Mouse (Mus musculus) retina, embryonic 14.5 days (tissue): ENCODE data around the gene Pax5.

ENCODE experiments used
- DNase-seq: peaks from one replicate; pipeline ENCODE4 v3.0.0-alpha.2; 2015; ENCODE audit warnings: low spot score

Pax5 gene

DNA sequence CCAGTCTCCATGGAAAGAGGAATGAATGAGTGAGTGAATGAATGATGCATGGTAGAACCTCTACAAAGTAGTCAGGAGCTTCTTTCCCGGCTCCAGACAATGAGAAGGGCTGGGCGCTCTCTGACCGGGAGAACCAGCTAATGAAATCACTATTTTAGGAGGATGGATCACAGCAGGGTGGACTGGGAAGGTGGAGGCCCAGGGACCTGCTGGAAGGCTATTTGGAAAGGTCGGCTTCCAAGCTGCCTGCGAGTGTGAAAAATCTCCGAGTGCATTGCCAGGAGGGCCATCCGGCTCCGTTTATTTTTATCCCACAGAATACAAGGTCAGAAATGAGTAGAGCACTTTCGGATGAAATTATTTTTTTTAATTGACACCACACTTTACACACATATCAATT, 112.3 kb downstream of the Pax5 start:
- DNase-seq = no peak

DNA sequence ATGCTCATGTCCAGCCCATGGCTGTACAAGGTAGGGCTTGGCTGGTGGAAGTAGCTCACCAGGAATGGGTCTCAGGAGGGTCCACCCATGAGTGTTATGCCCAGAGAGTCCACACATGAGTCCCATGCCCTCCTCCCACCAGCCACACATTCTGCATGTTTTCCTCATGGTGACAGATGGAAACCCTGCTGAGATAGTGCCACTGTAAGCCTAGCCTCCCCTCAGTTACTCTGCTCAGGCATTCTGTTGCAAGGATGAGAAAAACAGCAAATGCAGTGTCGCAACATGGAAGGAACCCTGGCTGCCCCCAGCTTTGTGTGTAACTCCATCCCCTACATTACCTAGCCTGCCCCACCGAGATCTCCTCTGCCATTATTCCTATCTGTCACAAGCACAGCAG, 117.2 kb downstream of the Pax5 start:
- no peak for DNase-seq

DNA sequence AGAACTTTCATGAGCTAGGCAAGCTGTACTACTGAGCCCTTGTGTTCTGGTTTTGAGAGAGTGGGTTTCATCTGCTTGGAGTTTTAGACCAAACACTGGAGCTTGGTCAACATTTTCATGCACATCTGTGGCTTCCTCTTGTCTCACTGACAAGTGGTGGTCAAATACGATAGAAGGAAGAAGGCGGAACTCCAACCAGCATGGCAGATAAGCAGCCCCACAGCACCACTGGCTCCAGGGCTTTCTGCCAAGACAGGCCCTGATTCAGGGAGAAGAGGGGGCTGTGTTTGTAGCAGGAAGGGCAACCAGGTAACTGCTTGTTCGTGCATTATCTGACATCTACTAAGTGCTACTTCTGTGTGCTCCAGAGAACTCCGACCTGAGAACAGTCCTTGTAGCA, 127.6 kb downstream of the Pax5 start:
- no peak for DNase-seq

DNA sequence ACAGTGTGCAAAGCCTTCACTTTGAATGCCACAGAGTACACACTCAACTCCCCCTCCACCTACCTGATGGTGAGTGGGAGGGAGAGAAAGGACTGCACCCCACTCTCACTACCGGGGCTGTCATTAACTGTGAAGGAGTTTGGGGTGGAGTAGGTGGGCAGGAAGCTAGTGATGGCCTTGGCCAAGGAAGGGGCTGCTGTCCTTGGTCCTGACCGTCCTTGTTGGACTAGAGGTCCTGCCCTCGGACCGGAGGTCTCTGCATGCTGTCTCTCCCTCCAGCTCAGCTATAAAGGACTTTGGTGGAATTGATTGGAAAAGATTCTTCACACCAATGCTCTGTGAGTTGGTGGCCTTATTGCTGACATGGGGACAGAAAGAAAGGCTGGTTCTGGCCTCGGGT, 131.7 kb downstream of the Pax5 start:
- DNase-seq = peak; percentile 70

DNA sequence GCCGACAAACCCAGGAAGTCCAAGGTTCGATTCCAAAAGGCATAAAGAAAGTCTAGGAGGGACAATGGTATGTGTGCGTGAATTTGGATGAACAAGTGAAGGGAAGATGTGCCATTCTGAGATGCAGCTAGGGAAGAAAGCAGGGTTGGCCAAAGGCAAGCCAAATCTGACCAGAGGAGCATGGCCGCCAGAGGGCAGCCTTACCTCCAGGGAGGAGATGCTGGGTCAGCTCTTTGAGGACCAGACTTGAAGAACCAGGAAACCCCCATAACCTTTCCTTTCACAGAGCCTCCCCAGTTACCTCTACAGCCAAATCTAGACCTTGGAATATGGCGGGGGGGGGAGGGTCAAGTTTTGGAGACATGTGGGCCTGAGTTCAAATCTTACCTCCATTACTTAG, 133.0 kb downstream of the Pax5 start:
- peak; percentile 81 for DNase-seq

- no peak for DNase-seq
Observed at GRCm38 (mm10) chr4:44576786-44577185, 133.5 kb downstream of the Pax5 start.

GRCm38 (mm10) chr4:44573017-44573416, 137.3 kb downstream of the Pax5 start:
- DNase-seq = no peak

DNA sequence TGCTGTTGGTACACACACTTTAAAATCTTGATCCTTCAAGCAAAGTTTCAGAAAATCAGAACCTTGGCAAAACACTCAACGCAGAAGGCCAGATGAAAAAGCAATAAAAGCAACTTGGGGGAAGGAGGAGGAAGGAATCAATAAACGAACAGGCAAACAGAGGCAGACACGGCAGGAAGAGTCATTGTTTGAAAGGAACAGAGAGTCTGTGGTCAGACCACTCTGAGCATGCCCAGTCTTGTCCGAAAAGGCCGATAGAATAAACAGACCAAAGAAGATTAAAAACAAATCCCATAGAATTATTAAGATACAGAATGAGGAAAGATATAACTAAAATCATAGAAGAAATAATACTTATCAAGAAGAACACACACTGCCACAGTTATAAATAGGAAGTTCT, 137.9 kb downstream of the Pax5 start:
- DNase-seq = no peak

GRCm38 (mm10) chr4:44569138-44569537, 141.1 kb downstream of the Pax5 start:
- no peak for DNase-seq

GRCm38 (mm10) chr4:44568666-44569065, 141.6 kb downstream of the Pax5 start:
- no peak for DNase-seq

DNA sequence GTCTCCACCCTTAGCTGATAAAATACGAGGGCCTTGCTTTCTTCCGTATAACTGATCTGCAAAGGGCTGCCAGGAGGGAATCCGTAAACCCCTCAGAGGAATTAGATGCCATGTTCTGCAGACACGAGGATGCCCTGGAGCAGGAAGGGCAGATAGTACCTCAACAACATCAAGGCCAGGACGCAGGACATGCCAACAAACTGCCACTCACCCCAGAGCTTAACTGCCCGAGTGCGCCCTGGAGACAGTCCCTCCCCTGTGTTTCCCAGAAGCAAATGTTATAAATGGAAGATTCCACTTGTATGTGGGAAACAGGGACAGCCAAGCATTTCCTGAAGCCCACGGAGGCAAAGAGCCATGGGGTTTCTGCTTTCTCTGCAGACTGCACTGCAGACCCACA, 143.9 kb downstream of the Pax5 start:
- no peak for DNase-seq

- no peak for DNase-seq
Observed at GRCm38 (mm10) chr4:44565126-44566082, 144.9 kb downstream of the Pax5 start.

DNA sequence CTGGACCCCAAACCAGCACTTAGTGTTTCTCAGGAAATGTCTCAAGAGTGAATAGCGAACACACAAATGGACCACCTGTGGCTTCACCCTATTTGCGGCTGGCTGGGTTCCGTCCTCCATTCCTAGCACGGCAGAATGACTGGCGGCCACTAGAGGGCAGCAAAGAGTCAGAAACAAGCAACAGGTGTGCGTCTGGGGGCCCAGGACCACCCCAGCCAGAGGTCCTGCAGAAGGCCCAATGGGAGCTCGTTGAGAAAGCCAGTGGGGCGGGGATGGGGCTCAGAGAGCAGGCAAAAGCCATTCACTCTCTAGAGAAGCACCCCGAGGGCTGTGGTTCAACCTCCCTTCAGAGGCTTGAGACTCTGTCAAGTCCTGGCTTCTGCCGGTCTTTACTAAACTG, 145.7 kb downstream of the Pax5 start:
- DNase-seq = peak; percentile 85

GRCm38 (mm10) chr4:44560956-44561355, 149.3 kb downstream of the Pax5 start:
- DNase-seq = peak; percentile 58

DNA sequence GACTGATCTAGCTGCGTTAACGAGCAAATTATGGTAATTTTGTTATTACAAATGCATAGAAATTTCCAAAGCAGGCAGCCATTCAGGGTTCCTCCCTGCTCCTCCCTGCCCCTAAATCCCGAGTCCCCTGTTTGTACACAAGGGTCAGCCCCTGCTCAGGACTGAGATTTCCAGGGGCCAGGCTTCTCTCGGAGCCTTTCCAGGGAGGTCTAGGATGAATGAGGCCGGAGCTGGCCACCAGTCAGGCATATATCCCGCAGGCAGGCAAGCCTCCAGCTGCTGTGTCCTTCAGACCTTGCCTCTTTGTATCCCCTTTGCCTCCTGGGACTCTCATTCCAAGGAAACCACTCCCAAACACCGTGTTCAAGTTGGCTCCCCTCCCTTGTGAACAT, 151.7 kb downstream of the Pax5 start:
- peak; percentile 51 for DNase-seq

GRCm38 (mm10) chr4:44557815-44558563, 152.3 kb downstream of the Pax5 start:
- peak; percentile 89 for DNase-seq

DNA sequence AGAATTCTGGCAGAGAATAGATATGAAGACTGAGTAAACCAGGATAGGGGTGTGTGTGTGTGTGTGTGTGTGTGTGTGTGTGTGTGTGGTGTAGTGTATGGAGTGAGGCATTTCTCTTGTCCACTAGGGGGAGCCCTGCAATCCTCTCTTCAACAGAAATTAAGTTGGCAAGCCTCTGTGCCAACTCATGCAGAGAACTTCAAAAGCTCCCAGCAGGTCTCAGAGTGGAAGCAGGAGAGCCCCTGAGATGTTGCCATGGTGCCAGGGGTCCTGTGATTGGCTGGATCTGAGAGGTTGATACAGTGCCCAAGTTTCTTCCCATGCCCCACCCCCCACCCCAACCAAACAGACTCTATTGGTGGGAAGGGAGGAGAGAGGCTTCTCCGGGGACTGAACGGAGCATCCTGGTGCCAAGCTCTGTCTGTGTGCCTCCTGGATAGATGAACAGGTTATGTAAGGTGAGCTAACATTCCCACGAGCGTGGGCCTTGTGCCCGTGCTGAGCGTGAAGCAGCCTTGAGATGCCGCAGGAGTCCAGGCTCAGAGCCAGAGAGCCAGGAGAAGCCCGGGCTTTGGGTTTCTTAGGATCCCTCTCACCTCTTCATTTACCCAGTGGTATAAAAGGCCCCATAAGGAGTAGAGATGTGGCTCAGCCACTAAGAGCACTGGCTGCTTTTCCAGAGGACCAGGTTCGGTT, 153.6 kb downstream of the Pax5 start:
- DNase-seq = peak; percentile 22

GRCm38 (mm10) chr4:44555576-44555975, 154.7 kb downstream of the Pax5 start:
- no peak for DNase-seq

GRCm38 (mm10) chr4:44551470-44551869, 158.8 kb downstream of the Pax5 start:
- no peak for DNase-seq

DNA sequence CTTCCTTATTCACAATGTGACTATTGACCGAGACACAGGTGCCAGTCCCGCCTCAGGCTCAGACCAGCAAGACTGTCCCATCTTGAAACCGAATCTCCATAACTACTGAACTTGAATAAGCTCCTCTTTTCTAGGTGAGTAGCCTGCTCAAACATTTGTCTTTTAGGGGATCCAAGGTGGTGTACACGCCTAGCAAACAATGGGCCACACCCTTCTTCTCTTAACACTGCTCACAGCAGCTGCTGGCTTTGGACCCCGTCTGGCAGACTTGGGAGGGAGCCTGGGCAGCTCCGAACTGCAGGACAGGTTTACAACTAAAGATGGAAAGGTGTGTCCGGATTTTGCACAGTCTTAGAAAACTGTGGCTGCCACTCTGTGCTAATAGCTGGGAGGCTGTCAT, 161.3 kb downstream of the Pax5 start:
- DNase-seq = no peak

DNA sequence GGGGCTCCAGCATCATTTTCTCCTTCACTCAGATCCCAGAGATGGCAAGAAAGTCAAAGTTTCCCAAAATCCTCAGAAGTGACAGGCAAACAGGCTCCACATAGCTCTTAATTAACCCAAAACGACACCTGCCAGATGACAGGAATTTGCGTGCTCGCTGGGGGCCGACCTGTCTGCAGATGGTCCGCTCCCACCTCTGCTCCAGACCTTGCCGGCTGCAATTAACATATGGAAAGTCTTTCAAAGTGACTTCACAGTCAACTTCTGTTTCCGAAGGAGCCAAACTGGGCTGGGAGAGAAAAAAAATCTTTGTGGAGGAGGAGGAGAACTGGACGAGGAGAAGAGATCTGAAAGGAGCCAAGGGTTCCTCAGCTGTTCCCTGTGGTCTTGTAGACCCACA, 164.6 kb downstream of the Pax5 start:
- DNase-seq = no peak

- DNase-seq = no peak
Observed at GRCm38 (mm10) chr4:44544495-44544894, 165.8 kb downstream of the Pax5 start.

DNA sequence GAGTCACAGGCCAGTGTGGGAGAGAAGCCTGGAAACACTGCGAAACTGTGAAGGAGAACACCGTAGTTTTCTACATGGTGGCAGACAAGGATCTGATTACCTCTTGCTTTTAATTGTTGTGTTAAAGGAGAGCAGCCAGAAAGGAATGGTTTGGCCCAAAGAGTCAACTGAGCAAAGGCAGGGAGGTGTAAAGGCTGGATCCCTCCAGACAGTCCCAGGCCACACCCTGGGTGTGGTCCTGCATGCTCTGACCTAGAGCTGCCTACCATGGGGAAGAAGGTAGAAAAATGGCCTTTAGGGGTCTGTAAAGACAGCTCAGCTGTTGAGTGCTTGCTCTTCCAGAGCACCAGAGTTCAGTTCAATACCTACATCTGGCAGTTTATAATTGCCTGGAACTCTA, 166.4 kb downstream of the Pax5 start:
- DNase-seq = no peak
